Mouse (Mus musculus) stomach, embryonic 14.5 days (tissue): Measurements from ENCODE around the gene Prr18. TPM values are rescaled to one million over a fixed set of nuclear protein-coding genes. Genes with fewer than 3 reads are reported as not detected.

Experiments
- ATAC-seq: fragments of 200-750 bp; cut with Nextera tagmentation; 2 replicates; pipeline ENCODE4 v1.8.0; 2017; ENCODE audit warnings: low read depth, moderate TSS enrichment; ENCODE audit not compliant: insufficient number of reproducible peaks, insufficient read depth, low FRiP score
- H3K27ac ChIP-seq: fragments of 300-500 bp; sonication (generic); 2 replicates; pipeline ENCODE4 v1.5.1; 2014; ENCODE audit warnings: mild to moderate bottlenecking, low read length, moderate library complexity, mixed read lengths
- H3K27me3 ChIP-seq: fragments of 300-500 bp; sonication (generic); 2 replicates; pipeline ENCODE4 v1.6.1; 2014; ENCODE audit warnings: low read length, control low read depth, mixed read lengths; ENCODE audit not compliant: control insufficient read depth, insufficient read depth
- H3K36me3 ChIP-seq: fragments of 300-500 bp; sonication (generic); 2 replicates; pipeline ENCODE4 v1.6.1; 2014; ENCODE audit warnings: mild to moderate bottlenecking, control low read depth, low read length, moderate library complexity, mixed read lengths; ENCODE audit not compliant: control insufficient read depth, insufficient read depth
- H3K4me1 ChIP-seq: fragments of 300-500 bp; sonication (generic); 2 replicates; pipeline ENCODE4 v1.6.1; 2014; ENCODE audit warnings: low read length, control low read depth, mixed read lengths; ENCODE audit not compliant: control insufficient read depth, insufficient read depth
- H3K4me2 ChIP-seq: fragments of 300-500 bp; sonication (generic); replicated peaks from 2 replicates; pipeline ENCODE4 v1.6.1; 2014; ENCODE audit warnings: low read depth, low read length, control low read depth
- H3K4me3 ChIP-seq: fragments of 300-500 bp; sonication (generic); 2 replicates; pipeline ENCODE4 v1.5.1; 2014; ENCODE audit warnings: low read depth, low read length, control low read depth
- H3K9ac ChIP-seq: fragments of 300-500 bp; sonication (generic); replicated peaks from 2 replicates; pipeline ENCODE4 v1.6.1; 2014; ENCODE audit warnings: low read depth, mild to moderate bottlenecking, control low read depth, low read length, moderate library complexity, mixed read lengths
- H3K9me3 ChIP-seq: fragments of 300-500 bp; sonication (generic); 2 replicates; pipeline ENCODE4 v1.6.1; 2016; ENCODE audit warnings: low read depth, low read length, control low read depth; ENCODE audit not compliant: control insufficient read depth
- WGBS: fragments of 180-500 bp; shearing (Covaris S2); extraction: QIAGEN DNeasy Blood & Tissue Kit; methylation state at CpG from one replicate; pipeline ENCODE4 v1.1.7; 2014; 5-methylcytosine and 5-hydroxymethylcytosine counted together
- polyA plus RNA-seq: library from polyadenylated mRNA; unstranded; fragments of >200 nt; fragmentation: Nextera tagmentation; extraction: Ambion mirVana; gene quantifications from 2 replicates; pipeline ENCODE4 v1.2.1, GENCODE M21; 2014

The Prr18 gene
- polyA plus RNA-seq, 1 experiment from 2014 or later = 0.69 TPM

GRCm38 (mm10) chr17:8328511-8329174 lies 8.6 kb upstream of the Prr18 start:
- Histone ChIP-seq H3K9ac (no peak overlapping the region), H3K27me3 (no peaks in the 10 kb centered on the region), H3K9me3 (no peaks in the 10 kb centered on the region), H3K27ac (no peak overlapping the region), H3K4me3 (no peak overlapping the region), H3K4me2 (no peak overlapping the region), H3K36me3 (no peaks in the 10 kb centered on the region; the same call in 1 of the 2 replicates), H3K4me1 (no peaks in the 10 kb centered on the region)
- 74% methylated on average over 7 of the region's 7 CpGs for whole genome bisulfite sequencing
- no peak for ATAC-seq

- Histone ChIP-seq H3K27ac (no peak overlapping the region), H3K4me3 (no peak overlapping the region), H3K27me3 (no peaks in the 10 kb centered on the region), H3K9ac (no peak overlapping the region), H3K36me3 (no peaks in the 10 kb centered on the region; the same call in 1 of the 2 replicates), H3K9me3 (no peaks in the 10 kb centered on the region), H3K4me1 (no peaks in the 10 kb centered on the region), H3K4me2 (no peak overlapping the region)
- ATAC-seq = no peak
- 70% methylated on average over 5 of the region's 5 CpGs for WGBS
Observed at GRCm38 (mm10) chr17:8330602-8331001, 6.7 kb upstream of the Prr18 start.

GRCm38 (mm10) chr17:8339666-8340374 lies 2.6 kb downstream of the Prr18 start:
- Histone ChIP-seq H3K27me3 (peaks cover 27% of the 10 kb centered on the region), H3K36me3 (no peaks in the 10 kb centered on the region), H3K4me3 (peak overlapping the region; percentile 53; the same call in 1 of the 2 replicates), H3K9me3 (no peaks in the 10 kb centered on the region), H3K4me2 (peak overlapping the region; percentile 100), H3K9ac (no peak overlapping the region), H3K27ac (no peak overlapping the region), H3K4me1 (peaks cover 12% of the 10 kb centered on the region; the same call in 1 of the 2 replicates)
- no peak for ATAC-seq
- WGBS = 30% methylated on average over 8 of the region's 8 CpGs

GRCm38 (mm10) chr17:8340407-8341359 lies 3.4 kb downstream of the Prr18 start:
- Histone ChIP-seq H3K9me3 (no peaks in the 10 kb centered on the region), H3K36me3 (no peaks in the 10 kb centered on the region), H3K4me1 (peaks cover 12% of the 10 kb centered on the region; the same call in 1 of the 2 replicates), H3K27ac (no peak overlapping the region), H3K27me3 (peaks cover 27% of the 10 kb centered on the region), H3K9ac (peak overlapping the region; percentile 33), H3K4me2 (peak overlapping the region; percentile 100), H3K4me3 (peak overlapping the region; percentile 53)
- ATAC-seq = peak; percentile 54
- WGBS = 0% methylated on average over 37 of the region's 92 CpGs

- peak overlapping the region; percentile 53 for H3K4me3 ChIP-seq
- H3K36me3 ChIP-seq = no peaks in the 10 kb centered on the region
- 0 out of 2 replicates have a peak, but pooled peaks have one; percentile 5 for ATAC-seq
- no peaks in the 10 kb centered on the region for H3K9me3 ChIP-seq
- H3K4me2 ChIP-seq = peak overlapping the region; percentile 100
- 11% methylated on average over 41 of the region's 46 CpGs for WGBS
- peaks cover 12% of the 10 kb centered on the region; the same call in 1 of the 2 replicates for H3K4me1 ChIP-seq
- H3K27ac ChIP-seq = no peak overlapping the region
- peak overlapping the region; percentile 33 for H3K9ac ChIP-seq
- peaks cover 27% of the 10 kb centered on the region for H3K27me3 ChIP-seq
Observed at GRCm38 (mm10) chr17:8341360-8341963, 4.2 kb downstream of the Prr18 start.

GRCm38 (mm10) chr17:8342706-8343105 lies 5.4 kb downstream of the Prr18 start:
- ATAC-seq = no peak
- Histone ChIP-seq H3K27me3 (peaks cover 27% of the 10 kb centered on the region), H3K36me3 (no peaks in the 10 kb centered on the region), H3K4me1 (peaks cover 12% of the 10 kb centered on the region; the same call in 1 of the 2 replicates), H3K4me2 (no peak overlapping the region), H3K9me3 (no peaks in the 10 kb centered on the region), H3K9ac (no peak overlapping the region), H3K27ac (no peak overlapping the region), H3K4me3 (no peak overlapping the region)
- WGBS = 41% methylated on average over 5 of the region's 5 CpGs

- Histone ChIP-seq H3K9me3 (no peaks in the 10 kb centered on the region), H3K4me1 (peaks cover 12% of the 10 kb centered on the region; the same call in 1 of the 2 replicates), H3K36me3 (no peaks in the 10 kb centered on the region), H3K27ac (no peak overlapping the region), H3K4me2 (no peak overlapping the region), H3K4me3 (no peak overlapping the region), H3K9ac (no peak overlapping the region), H3K27me3 (peaks cover 27% of the 10 kb centered on the region)
- ATAC-seq = no peak
- WGBS = 77% methylated on average over 6 of the region's 6 CpGs
Observed at GRCm38 (mm10) chr17:8343416-8343815, 6.2 kb downstream of the Prr18 start.
